Mouse (Mus musculus): ENCODE measurements around the gene Olfr1362. TPM values are rescaled to one million over a fixed set of nuclear protein-coding genes. Genes with fewer than 3 reads are reported as not detected.

Olfr1362 gene
- polyA plus RNA-seq (2015; fragmentation: Nextera tagmentation; extraction: Ambion mirVana): not detected in 2 replicates

GRCm38 (mm10) chr13:21613922-21614321 lies at the start of gene Olfr1362:
TSS of gene Olfr1362 (minus strand) at chr13:21614022.
- Histone ChIP-seq H3K4me3 (replicated peaks) (no peak within 1 kb of the TSS), H3K4me1 (no peaks in the 10 kb centered on the region), H3K36me3 (no peaks in the 10 kb centered on the region), H3K9me3 (no peaks in the 10 kb centered on the region), H3K4me2 (no peak within 1 kb of the TSS), H3K27me3 (replicated peaks) (no peaks in the 10 kb centered on the region), H3K9ac (no peak within 1 kb of the TSS), H3K27ac (no peak within 1 kb of the TSS)
- ATAC-seq (ENCODE audit: insufficient read depth, low FRiP score, low read depth): no peak

GRCm38 (mm10) chr13:21663286-21663685 lies 49.5 kb upstream of the Olfr1362 start, which contains the start of gene Olfr1361:
TSS of gene Olfr1361 (minus strand) at chr13:21663386.
- Histone ChIP-seq H3K36me3 (no peaks in the 10 kb centered on the region), H3K27me3 (replicated peaks) (no peaks in the 10 kb centered on the region), H3K4me1 (no peaks in the 10 kb centered on the region), H3K27ac (no peak within 1 kb of the TSS), H3K9me3 (no peaks in the 10 kb centered on the region), H3K4me2 (no peak within 1 kb of the TSS), H3K4me3 (replicated peaks) (no peak within 1 kb of the TSS), H3K9ac (no peak within 1 kb of the TSS)
- no peak for ATAC-seq (ENCODE audit: insufficient read depth, low FRiP score, low read depth)
- WGBS: 68% methylated on average over 2 of the region's 2 CpGs

- Histone ChIP-seq H3K4me2 (no peak within 1 kb of the TSS), H3K36me3 (no peaks in the 10 kb centered on the region), H3K4me3 (replicated peaks) (no peak within 1 kb of the TSS), H3K4me1 (no peaks in the 10 kb centered on the region), H3K27me3 (replicated peaks) (no peaks in the 10 kb centered on the region), H3K27ac (no peak within 1 kb of the TSS), H3K9me3 (no peaks in the 10 kb centered on the region), H3K9ac (no peak within 1 kb of the TSS)
- no peak for ATAC-seq (ENCODE audit: insufficient read depth, low FRiP score, low read depth)
- WGBS: 89% methylated on average over 2 of the region's 2 CpGs
These were observed 28.6 kb upstream of the Olfr1362 start, which contains the start of gene Olfr11 for GRCm38 (mm10) chr13:21642418-21642817. TSS of gene Olfr11 (minus strand) at chr13:21642518.

- Histone ChIP-seq H3K36me3 (no peaks in the 10 kb centered on the region), H3K4me3 (replicated peaks) (no peak overlapping the region), H3K4me1 (no peaks in the 10 kb centered on the region), H3K27ac (no peak overlapping the region), H3K4me2 (no peak overlapping the region), H3K9me3 (no peaks in the 10 kb centered on the region), H3K27me3 (replicated peaks) (no peaks in the 10 kb centered on the region), H3K9ac (no peak overlapping the region)
- ATAC-seq (ENCODE audit: insufficient read depth, low FRiP score, low read depth): 0 out of 2 replicates have a peak, but pooled peaks have one; percentile 7
- 65% methylated on average over 2 of the region's 2 CpGs for WGBS
These were observed 22.2 kb downstream of the Olfr1362 start for GRCm38 (mm10) chr13:21591618-21592017.

- 80% methylated on average over 2 of the region's 2 CpGs for WGBS
These were observed 32.2 kb downstream of the Olfr1362 start, which contains the start of gene Olfr1364 for GRCm38 (mm10) chr13:21581659-21582058. TSS of gene Olfr1364 (minus strand) at chr13:21581759.

More at GRCm38 (mm10) chr13:21581659-21582058, 32.2 kb downstream of the Olfr1362 start, which contains the start of gene Olfr1364:
- H3K4me2 ChIP-seq: no peak within 1 kb of the TSS
- no peaks in the 10 kb centered on the region for H3K27me3 ChIP-seq (replicated peaks)
- H3K4me3 ChIP-seq (replicated peaks): no peak within 1 kb of the TSS
- H3K9me3 ChIP-seq: no peaks in the 10 kb centered on the region
- H3K27ac ChIP-seq: no peak within 1 kb of the TSS
- no peaks in the 10 kb centered on the region for H3K4me1 ChIP-seq
- ATAC-seq (ENCODE audit: insufficient read depth, low FRiP score, low read depth): no peak
- no peak within 1 kb of the TSS for H3K9ac ChIP-seq
- H3K36me3 ChIP-seq: no peaks in the 10 kb centered on the region

Other genes starting within 250 kb of the Olfr1362 start
- gene Zkscan3, start 211.3 kb downstream of the Olfr1362 start, polyA plus RNA-seq (2015; fragmentation: Nextera tagmentation; extraction: Ambion mirVana): 77.7 and 80.7 TPM in 2 replicates
- gene Pgbd1, start 173.0 kb downstream of the Olfr1362 start, polyA plus RNA-seq (2015; fragmentation: Nextera tagmentation; extraction: Ambion mirVana): 2.5 and 2.6 TPM in 2 replicates
- 33.0 and 36.3 TPM in 2 replicates for gene Zscan26, start 160.3 kb downstream of the Olfr1362 start, polyA plus RNA-seq (2015; fragmentation: Nextera tagmentation; extraction: Ambion mirVana)
- 2.4 and 2.6 TPM in 2 replicates for gene Nkapl, start 145.5 kb downstream of the Olfr1362 start, polyA plus RNA-seq (2015; fragmentation: Nextera tagmentation; extraction: Ambion mirVana)
- 2.9 and 3.1 TPM in 2 replicates for gene Zkscan4, start 135.1 kb downstream of the Olfr1362 start, polyA plus RNA-seq (2015; fragmentation: Nextera tagmentation; extraction: Ambion mirVana)
- not detected in 2 replicates for gene Gm10065, start 134.6 kb downstream of the Olfr1362 start, polyA plus RNA-seq (2015; fragmentation: Nextera tagmentation; extraction: Ambion mirVana)
- gene AK157302, start 118.8 kb downstream of the Olfr1362 start, polyA plus RNA-seq (2015; fragmentation: Nextera tagmentation; extraction: Ambion mirVana): 0.68 and 1.1 TPM in 2 replicates
- gene Gm11273, start 112.6 kb downstream of the Olfr1362 start, polyA plus RNA-seq (2015; fragmentation: Nextera tagmentation; extraction: Ambion mirVana): 8.8 and 32.6 TPM in 2 replicates
- 5.4 and 5.5 TPM in 2 replicates for gene Zkscan8, start 82.9 kb downstream of the Olfr1362 start, polyA plus RNA-seq (2015; fragmentation: Nextera tagmentation; extraction: Ambion mirVana)
- gene Olfr1366, start 71.2 kb downstream of the Olfr1362 start, polyA plus RNA-seq (2015; fragmentation: Nextera tagmentation; extraction: Ambion mirVana): 0.26 and 0.27 TPM in 2 replicates
- gene Olfr1535, start 54.1 kb downstream of the Olfr1362 start, polyA plus RNA-seq (2015; fragmentation: Nextera tagmentation; extraction: Ambion mirVana): 0.06 TPM in 1 of 2 replicates, not detected in the other
- not detected in 2 replicates for gene Olfr1364, start 32.3 kb downstream of the Olfr1362 start, polyA plus RNA-seq (2015; fragmentation: Nextera tagmentation; extraction: Ambion mirVana)
- not detected in 2 replicates for gene Olfr11, start 28.5 kb upstream of the Olfr1362 start, polyA plus RNA-seq (2015; fragmentation: Nextera tagmentation; extraction: Ambion mirVana)
- not detected in 2 replicates for gene Olfr1361, start 49.4 kb upstream of the Olfr1362 start, polyA plus RNA-seq (2015; fragmentation: Nextera tagmentation; extraction: Ambion mirVana)
- not detected in 2 replicates for gene Olfr1360, start 63.4 kb upstream of the Olfr1362 start, polyA plus RNA-seq (2015; fragmentation: Nextera tagmentation; extraction: Ambion mirVana)
- gene Olfr1359, start 84.1 kb upstream of the Olfr1362 start, polyA plus RNA-seq (2015; fragmentation: Nextera tagmentation; extraction: Ambion mirVana): not detected in 2 replicates
- gene Hist1h2bl, start 102.1 kb upstream of the Olfr1362 start, polyA plus RNA-seq (2015; fragmentation: Nextera tagmentation; extraction: Ambion mirVana): 1.4 and 4.4 TPM in 2 replicates
- gene Hist1h2ai, start 102.4 kb upstream of the Olfr1362 start, polyA plus RNA-seq (2015; fragmentation: Nextera tagmentation; extraction: Ambion mirVana): 25.1 TPM in 2 replicates
- gene Hist1h3h, start 103.6 kb upstream of the Olfr1362 start, polyA plus RNA-seq (2015; fragmentation: Nextera tagmentation; extraction: Ambion mirVana): 4.7 and 6.3 TPM in 2 replicates
- gene Hist1h2bm, start 108.0 kb upstream of the Olfr1362 start, polyA plus RNA-seq (2015; fragmentation: Nextera tagmentation; extraction: Ambion mirVana): 2.5 and 3.3 TPM in 2 replicates
- gene Hist1h4j, start 121.0 kb upstream of the Olfr1362 start, polyA plus RNA-seq (2015; fragmentation: Nextera tagmentation; extraction: Ambion mirVana): 2.9 and 3.6 TPM in 2 replicates
- gene Hist1h4k, start 136.5 kb upstream of the Olfr1362 start, polyA plus RNA-seq (2015; fragmentation: Nextera tagmentation; extraction: Ambion mirVana): 2.4 and 3.2 TPM in 2 replicates
- 28.6 and 40.6 TPM in 2 replicates for gene Hist1h2ak, start 139.8 kb upstream of the Olfr1362 start, polyA plus RNA-seq (2015; fragmentation: Nextera tagmentation; extraction: Ambion mirVana)
- gene Hist1h2bn, start 140.1 kb upstream of the Olfr1362 start, polyA plus RNA-seq (2015; fragmentation: Nextera tagmentation; extraction: Ambion mirVana): 3.3 and 6.0 TPM in 2 replicates
- gene Hist1h1b, start 166.6 kb upstream of the Olfr1362 start, polyA plus RNA-seq (2015; fragmentation: Nextera tagmentation; extraction: Ambion mirVana): 25.3 and 26.3 TPM in 2 replicates
- gene Hist1h3i, start 169.3 kb upstream of the Olfr1362 start, polyA plus RNA-seq (2015; fragmentation: Nextera tagmentation; extraction: Ambion mirVana): 109 and 120 TPM in 2 replicates
- gene Hist1h2an, start 173.2 kb upstream of the Olfr1362 start, polyA plus RNA-seq (2015; fragmentation: Nextera tagmentation; extraction: Ambion mirVana): 9.6 and 16.6 TPM in 2 replicates
- gene Hist1h2bp, start 173.4 kb upstream of the Olfr1362 start, polyA plus RNA-seq (2015; fragmentation: Nextera tagmentation; extraction: Ambion mirVana): 1.4 and 2.1 TPM in 2 replicates
- 17.3 and 17.7 TPM in 2 replicates for gene Hist1h2bq, start 196.2 kb upstream of the Olfr1362 start, polyA plus RNA-seq (2015; fragmentation: Nextera tagmentation; extraction: Ambion mirVana)
- 1.7 TPM in 1 of 2 replicates, not detected in the other for gene Hist1h2ao, start 196.4 kb upstream of the Olfr1362 start, polyA plus RNA-seq (2015; fragmentation: Nextera tagmentation; extraction: Ambion mirVana)
- 0.68 TPM in 1 of 2 replicates, not detected in the other for gene Hist1h4m, start 197.7 kb upstream of the Olfr1362 start, polyA plus RNA-seq (2015; fragmentation: Nextera tagmentation; extraction: Ambion mirVana)
- gene Hist1h4n, start 218.2 kb upstream of the Olfr1362 start, polyA plus RNA-seq (2015; fragmentation: Nextera tagmentation; extraction: Ambion mirVana): 14.0 and 15.4 TPM in 2 replicates
- gene Hist1h2ap, start 219.5 kb upstream of the Olfr1362 start, polyA plus RNA-seq (2015; fragmentation: Nextera tagmentation; extraction: Ambion mirVana): 2,912 and 3,763 TPM in 2 replicates
- gene Hist1h2br, start 219.7 kb upstream of the Olfr1362 start, polyA plus RNA-seq (2015; fragmentation: Nextera tagmentation; extraction: Ambion mirVana): 19.8 and 19.9 TPM in 2 replicates